Mouse (Mus musculus): Measurements from ENCODE around the gene Il23r. TPM values are rescaled to one million over a fixed set of nuclear protein-coding genes. Genes with fewer than 3 reads are reported as not detected.

Il23r gene
- polyA plus RNA-seq, 1 experiment from 2014 or later: not detected

GRCm38 (mm10) chr6:67443124-67443523 lies 48.5 kb downstream of the Il23r start:
- Histone ChIP-seq H3K4me3 (ENCODE audit: low read depth, low read length) (no peak overlapping the region), H3K4me2 (ENCODE audit: low read depth, low read length) (no peak overlapping the region), H3K9me3 (replicated peaks; ENCODE audit: control insufficient read depth, low read length) (no peaks in the 10 kb centered on the region), H3K4me1 (ENCODE audit: control insufficient read depth, insufficient read depth, low read length) (no peaks in the 10 kb centered on the region), H3K27ac (replicated peaks; ENCODE audit: low read depth, low read length) (no peak overlapping the region), H3K9ac (replicated peaks; ENCODE audit: low read length) (no peak overlapping the region), H3K36me3 (replicated peaks; ENCODE audit: control insufficient read depth, insufficient read depth, low read depth, low read length) (no peaks in the 10 kb centered on the region), H3K27me3 (ENCODE audit: control insufficient read depth, insufficient read depth, low read length) (no peaks in the 10 kb centered on the region)
- ATAC-seq (replicated peaks; ENCODE audit: insufficient number of reproducible peaks, low FRiP score, low TSS enrichment, low read depth) (no peak), DNase-seq (ENCODE audit: low spot score) (no peak)
- 88% methylated on average over 6 of the region's 6 CpGs for WGBS

GRCm38 (mm10) chr6:67437814-67438385 lies 53.8 kb downstream of the Il23r start:
- 82% methylated on average over 3 of the region's 3 CpGs for WGBS
- H3K27ac ChIP-seq (replicated peaks; ENCODE audit: low read depth, low read length): no peak overlapping the region

GRCm38 (mm10) chr6:67437028-67437427 lies 54.6 kb downstream of the Il23r start:
- no peak for ATAC-seq (replicated peaks; ENCODE audit: insufficient number of reproducible peaks, low FRiP score, low TSS enrichment, low read depth)
- Histone ChIP-seq H3K36me3 (replicated peaks; ENCODE audit: control insufficient read depth, insufficient read depth, low read depth, low read length) (no peaks in the 10 kb centered on the region), H3K4me2 (ENCODE audit: low read depth, low read length) (no peak overlapping the region), H3K4me1 (ENCODE audit: control insufficient read depth, insufficient read depth, low read length) (no peaks in the 10 kb centered on the region), H3K9ac (replicated peaks; ENCODE audit: low read length) (no peak overlapping the region), H3K4me3 (ENCODE audit: low read depth, low read length) (no peak overlapping the region), H3K27ac (replicated peaks; ENCODE audit: low read depth, low read length) (no peak overlapping the region), H3K27me3 (ENCODE audit: control insufficient read depth, insufficient read depth, low read length) (no peaks in the 10 kb centered on the region), H3K9me3 (replicated peaks; ENCODE audit: control insufficient read depth, low read length) (no peaks in the 10 kb centered on the region)
- DNase-seq (ENCODE audit: low spot score): no peak

More at GRCm38 (mm10) chr6:67437814-67438385, 53.8 kb downstream of the Il23r start:
- H3K9ac ChIP-seq (replicated peaks; ENCODE audit: low read length): no peak overlapping the region
- no peaks in the 10 kb centered on the region for H3K27me3 ChIP-seq (ENCODE audit: control insufficient read depth, insufficient read depth, low read length)
- DNase-seq (ENCODE audit: low spot score) (no peak), ATAC-seq (replicated peaks; ENCODE audit: insufficient number of reproducible peaks, low FRiP score, low TSS enrichment, low read depth) (no peak)
- no peaks in the 10 kb centered on the region for H3K36me3 ChIP-seq (replicated peaks; ENCODE audit: control insufficient read depth, insufficient read depth, low read depth, low read length)
- no peak overlapping the region for H3K4me3 ChIP-seq (ENCODE audit: low read depth, low read length)
- no peaks in the 10 kb centered on the region for H3K9me3 ChIP-seq (replicated peaks; ENCODE audit: control insufficient read depth, low read length)
- no peaks in the 10 kb centered on the region for H3K4me1 ChIP-seq (ENCODE audit: control insufficient read depth, insufficient read depth, low read length)
- H3K4me2 ChIP-seq (ENCODE audit: low read depth, low read length): no peak overlapping the region

GRCm38 (mm10) chr6:67436295-67436694 lies 55.4 kb downstream of the Il23r start:
- H3K9ac ChIP-seq (replicated peaks; ENCODE audit: low read length): no peak overlapping the region
- no peak overlapping the region for H3K27ac ChIP-seq (replicated peaks; ENCODE audit: low read depth, low read length)
- WGBS: 76% methylated on average over 2 of the region's 2 CpGs
- H3K36me3 ChIP-seq (replicated peaks; ENCODE audit: control insufficient read depth, insufficient read depth, low read depth, low read length): no peaks in the 10 kb centered on the region
- H3K4me2 ChIP-seq (ENCODE audit: low read depth, low read length): no peak overlapping the region
- H3K9me3 ChIP-seq (replicated peaks; ENCODE audit: control insufficient read depth, low read length): no peaks in the 10 kb centered on the region
- no peaks in the 10 kb centered on the region for H3K27me3 ChIP-seq (ENCODE audit: control insufficient read depth, insufficient read depth, low read length)
- no peaks in the 10 kb centered on the region for H3K4me1 ChIP-seq (ENCODE audit: control insufficient read depth, insufficient read depth, low read length)
- ATAC-seq (replicated peaks; ENCODE audit: insufficient number of reproducible peaks, low FRiP score, low TSS enrichment, low read depth): no peak
- no peak overlapping the region for H3K4me3 ChIP-seq (ENCODE audit: low read depth, low read length)
- no peak for DNase-seq (ENCODE audit: low spot score)

- ATAC-seq (replicated peaks; ENCODE audit: insufficient number of reproducible peaks, low FRiP score, low TSS enrichment, low read depth): no peak
- Histone ChIP-seq H3K36me3 (replicated peaks; ENCODE audit: control insufficient read depth, insufficient read depth, low read depth, low read length) (no peaks in the 10 kb centered on the region), H3K9me3 (replicated peaks; ENCODE audit: control insufficient read depth, low read length) (no peaks in the 10 kb centered on the region), H3K4me1 (ENCODE audit: control insufficient read depth, insufficient read depth, low read length) (no peaks in the 10 kb centered on the region), H3K4me2 (ENCODE audit: low read depth, low read length) (no peak overlapping the region), H3K4me3 (ENCODE audit: low read depth, low read length) (no peak overlapping the region), H3K27ac (replicated peaks; ENCODE audit: low read depth, low read length) (no peak overlapping the region), H3K9ac (replicated peaks; ENCODE audit: low read length) (no peak overlapping the region), H3K27me3 (ENCODE audit: control insufficient read depth, insufficient read depth, low read length) (no peaks in the 10 kb centered on the region)
- no peak for DNase-seq (ENCODE audit: low spot score)
- 95% methylated on average over 1 of the region's 1 CpGs for WGBS
Measured at GRCm38 (mm10) chr6:67435711-67436110, 55.9 kb downstream of the Il23r start.

GRCm38 (mm10) chr6:67434755-67435452 lies 56.8 kb downstream of the Il23r start:
- Histone ChIP-seq H3K9me3 (replicated peaks; ENCODE audit: control insufficient read depth, low read length) (no peaks in the 10 kb centered on the region), H3K36me3 (replicated peaks; ENCODE audit: control insufficient read depth, insufficient read depth, low read depth, low read length) (no peaks in the 10 kb centered on the region), H3K27me3 (ENCODE audit: control insufficient read depth, insufficient read depth, low read length) (no peaks in the 10 kb centered on the region), H3K9ac (replicated peaks; ENCODE audit: low read length) (no peak overlapping the region), H3K4me2 (ENCODE audit: low read depth, low read length) (no peak overlapping the region), H3K27ac (replicated peaks; ENCODE audit: low read depth, low read length) (no peak overlapping the region), H3K4me1 (ENCODE audit: control insufficient read depth, insufficient read depth, low read length) (no peaks in the 10 kb centered on the region), H3K4me3 (ENCODE audit: low read depth, low read length) (no peak overlapping the region)
- no peak for DNase-seq (ENCODE audit: low spot score)
- 59% methylated on average over 2 of the region's 2 CpGs for WGBS
- no peak for ATAC-seq (replicated peaks; ENCODE audit: insufficient number of reproducible peaks, low FRiP score, low TSS enrichment, low read depth)

- no peak for ATAC-seq (replicated peaks; ENCODE audit: insufficient number of reproducible peaks, low FRiP score, low TSS enrichment, low read depth)
- Histone ChIP-seq H3K4me2 (ENCODE audit: low read depth, low read length) (no peak overlapping the region), H3K9ac (replicated peaks; ENCODE audit: low read length) (no peak overlapping the region), H3K4me1 (ENCODE audit: control insufficient read depth, insufficient read depth, low read length) (no peaks in the 10 kb centered on the region), H3K9me3 (replicated peaks; ENCODE audit: control insufficient read depth, low read length) (no peaks in the 10 kb centered on the region), H3K4me3 (ENCODE audit: low read depth, low read length) (no peak overlapping the region), H3K27ac (replicated peaks; ENCODE audit: low read depth, low read length) (no peak overlapping the region), H3K27me3 (ENCODE audit: control insufficient read depth, insufficient read depth, low read length) (no peaks in the 10 kb centered on the region), H3K36me3 (replicated peaks; ENCODE audit: control insufficient read depth, insufficient read depth, low read depth, low read length) (no peaks in the 10 kb centered on the region)
- 81% methylated on average over 3 of the region's 3 CpGs for WGBS
- no peak for DNase-seq (ENCODE audit: low spot score)
Measured at GRCm38 (mm10) chr6:67431808-67432207, 59.8 kb downstream of the Il23r start.

GRCm38 (mm10) chr6:67421761-67422160 lies 69.9 kb downstream of the Il23r start:
- Histone ChIP-seq H3K4me1 (ENCODE audit: control insufficient read depth, insufficient read depth, low read length) (no peaks in the 10 kb centered on the region), H3K36me3 (replicated peaks; ENCODE audit: control insufficient read depth, insufficient read depth, low read depth, low read length) (no peaks in the 10 kb centered on the region), H3K4me2 (ENCODE audit: low read depth, low read length) (no peak overlapping the region), H3K9ac (replicated peaks; ENCODE audit: low read length) (no peak overlapping the region), H3K27ac (replicated peaks; ENCODE audit: low read depth, low read length) (no peak overlapping the region), H3K27me3 (ENCODE audit: control insufficient read depth, insufficient read depth, low read length) (no peaks in the 10 kb centered on the region), H3K4me3 (ENCODE audit: low read depth, low read length) (no peak overlapping the region), H3K9me3 (replicated peaks; ENCODE audit: control insufficient read depth, low read length) (no peaks in the 10 kb centered on the region)
- 76% methylated on average over 5 of the region's 5 CpGs for WGBS
- no peak for DNase-seq (ENCODE audit: low spot score)
- no peak for ATAC-seq (replicated peaks; ENCODE audit: insufficient number of reproducible peaks, low FRiP score, low TSS enrichment, low read depth)
